Mouse (Mus musculus): ENCODE measurements around the gene Wdr47. TPM values are rescaled to one million over a fixed set of nuclear protein-coding genes. Genes with fewer than 3 reads are reported as not detected.

Wdr47 gene
- 107 and 110 TPM in 2 replicates for total RNA-seq (2014; rRNA removed)
- polyA plus RNA-seq (2015; fragmentation: Nextera tagmentation; extraction: Ambion mirVana): 72.4 and 90.1 TPM in 2 replicates

- peak; percentile 98 for DNase-seq
- Histone ChIP-seq H3K4me2 (ENCODE audit: low read depth) (peak within 1 kb of the TSS; percentile 71), H3K27me3 (ENCODE audit: insufficient read depth, low read length) (no peaks in the 10 kb centered on the region), H3K9me3 (ENCODE audit: low read length) (no peaks in the 10 kb centered on the region), H3K4me1 (ENCODE audit: insufficient read depth) (0 out of 2 replicates have a peak, but pooled peaks cover 7% of the 10 kb centered on the region), H3K36me3 (ENCODE audit: insufficient read depth) (no peaks in the 10 kb centered on the region), H3K9ac (peak within 1 kb of the TSS; percentile 85), H3K27ac (ENCODE audit: low read depth, low read length) (peak within 1 kb of the TSS; percentile 95), H3K4me3 (ENCODE audit: low read depth, low read length) (peak within 1 kb of the TSS; percentile 94)
- 6% methylated on average over 44 of the region's 44 CpGs for WGBS
- ATAC-seq: peak; percentile 99
- 0 out of 2 replicates have a peak, but pooled peaks have one; percentile 1 for TF ChIP-seq CTCF (IDR thresholded peaks at IDR 0.05; ENCODE audit: low read depth)
These were observed at the start of gene Wdr47 for GRCm38 (mm10) chr3:108590786-108591529. Wdr47 (plus strand) TSS chr3:108591279.

DNA sequence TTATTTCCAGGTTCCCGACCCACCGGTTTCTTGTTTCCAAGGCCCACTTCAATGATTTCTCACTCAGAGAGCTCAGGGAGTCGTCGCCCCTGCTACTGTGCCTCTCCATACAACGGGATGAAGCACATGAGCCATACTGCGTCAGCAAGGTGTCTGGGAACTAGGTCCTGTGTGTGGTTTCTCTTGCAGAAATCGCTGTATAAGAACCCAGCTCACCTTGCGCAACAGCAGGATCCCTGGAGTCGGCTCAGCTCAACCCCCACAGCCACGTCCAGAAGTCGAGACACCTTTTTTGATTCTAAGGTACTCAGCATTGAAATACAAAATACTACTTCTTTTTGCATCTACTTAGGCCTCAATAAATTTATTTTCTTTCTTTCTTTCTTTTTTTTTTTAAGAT, 48.8 kb upstream of the Wdr47 start:
- TF ChIP-seq CTCF (IDR thresholded peaks at IDR 0.05; ENCODE audit: low read depth): no peak
- H3K4me1 ChIP-seq (ENCODE audit: insufficient read depth): no peaks in the 10 kb centered on the region; the same call in 1 of the 2 replicates
- H3K9ac ChIP-seq: no peak overlapping the region
- WGBS: 83% methylated on average over 11 of the region's 11 CpGs
- no peaks in the 10 kb centered on the region for H3K36me3 ChIP-seq (ENCODE audit: insufficient read depth)
- no peak overlapping the region for H3K4me2 ChIP-seq (ENCODE audit: low read depth)
- no peak overlapping the region for H3K4me3 ChIP-seq (ENCODE audit: low read depth, low read length)
- no peak overlapping the region for H3K27ac ChIP-seq (ENCODE audit: low read depth, low read length)
- H3K27me3 ChIP-seq (ENCODE audit: insufficient read depth, low read length): no peaks in the 10 kb centered on the region
- ATAC-seq (no peak), DNase-seq (no peak)
- no peaks in the 10 kb centered on the region for H3K9me3 ChIP-seq (ENCODE audit: low read length)

GRCm38 (mm10) chr3:108554111-108554561, 36.9 kb upstream of the Wdr47 start:
- TF ChIP-seq CTCF (IDR thresholded peaks at IDR 0.05; ENCODE audit: low read depth): no peak
- Histone ChIP-seq H3K4me2 (ENCODE audit: low read depth) (peak overlapping the region; percentile 79), H3K27me3 (ENCODE audit: insufficient read depth, low read length) (no peaks in the 10 kb centered on the region), H3K9me3 (ENCODE audit: low read length) (no peaks in the 10 kb centered on the region), H3K9ac (peak overlapping the region; percentile 83), H3K4me1 (ENCODE audit: insufficient read depth) (no peaks in the 10 kb centered on the region), H3K36me3 (ENCODE audit: insufficient read depth) (peaks cover 20% of the 10 kb centered on the region), H3K4me3 (ENCODE audit: low read depth, low read length) (peak overlapping the region; percentile 56), H3K27ac (ENCODE audit: low read depth, low read length) (peak overlapping the region; percentile 91)
- DNase-seq: peak; percentile 69
- ATAC-seq: peak; percentile 81
- WGBS: under 1% methylated on average over 40 of the region's 42 CpGs

- Histone ChIP-seq H3K4me2 (ENCODE audit: low read depth) (peak overlapping the region; percentile 79), H3K36me3 (ENCODE audit: insufficient read depth) (peaks cover 22% of the 10 kb centered on the region), H3K27ac (ENCODE audit: low read depth, low read length) (peak overlapping the region; percentile 91), H3K27me3 (ENCODE audit: insufficient read depth, low read length) (no peaks in the 10 kb centered on the region), H3K4me3 (ENCODE audit: low read depth, low read length) (peak overlapping the region; percentile 56), H3K9ac (peak overlapping the region; percentile 83), H3K4me1 (ENCODE audit: insufficient read depth) (no peaks in the 10 kb centered on the region), H3K9me3 (ENCODE audit: low read length) (no peaks in the 10 kb centered on the region)
- peak; percentile 91 for TF ChIP-seq CTCF (IDR thresholded peaks at IDR 0.05; ENCODE audit: low read depth)
- DNase-seq: peak; percentile 97
- 19% methylated on average over 22 of the region's 22 CpGs for WGBS
- ATAC-seq: peak; percentile 98
These were observed 36.3 kb upstream of the Wdr47 start for GRCm38 (mm10) chr3:108554587-108555312.

DNA sequence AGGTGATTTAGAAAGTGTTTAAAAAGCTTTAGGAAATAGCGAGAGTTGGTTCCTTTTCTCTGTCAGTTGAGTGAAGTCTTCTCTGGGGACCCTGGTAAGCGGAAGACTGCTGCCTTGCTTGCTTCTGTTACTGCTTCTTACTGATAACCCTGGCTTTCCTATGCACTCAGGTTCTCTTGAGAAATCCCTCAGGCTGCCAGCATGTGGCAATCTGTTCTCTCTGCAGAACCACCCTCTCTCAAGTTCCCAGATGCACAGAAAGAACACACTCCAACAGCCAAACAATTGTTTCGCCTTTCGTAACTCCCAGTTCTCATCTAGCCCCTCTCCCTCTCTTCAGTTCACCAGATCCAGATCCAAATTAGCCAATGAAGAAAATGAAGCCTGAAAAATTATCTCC, 33.2 kb upstream of the Wdr47 start:
- Histone ChIP-seq H3K4me1 (ENCODE audit: insufficient read depth) (no peaks in the 10 kb centered on the region), H3K27ac (ENCODE audit: low read depth, low read length) (no peak overlapping the region), H3K9ac (no peak overlapping the region), H3K4me2 (ENCODE audit: low read depth) (no peak overlapping the region), H3K36me3 (ENCODE audit: insufficient read depth) (peaks cover 31% of the 10 kb centered on the region), H3K9me3 (ENCODE audit: low read length) (no peaks in the 10 kb centered on the region), H3K4me3 (ENCODE audit: low read depth, low read length) (no peak overlapping the region), H3K27me3 (ENCODE audit: insufficient read depth, low read length) (no peaks in the 10 kb centered on the region)
- 94% methylated on average over 4 of the region's 4 CpGs for WGBS
- no peak for ATAC-seq
- TF ChIP-seq CTCF (IDR thresholded peaks at IDR 0.05; ENCODE audit: low read depth): no peak
- no peak for DNase-seq

- Histone ChIP-seq H3K4me3 (ENCODE audit: low read depth, low read length) (peak within 1 kb of the TSS; percentile 83), H3K27ac (ENCODE audit: low read depth, low read length) (peak within 1 kb of the TSS; percentile 77), H3K9ac (peak within 1 kb of the TSS; percentile 85), H3K9me3 (ENCODE audit: low read length) (no peaks in the 10 kb centered on the region), H3K27me3 (ENCODE audit: insufficient read depth, low read length) (no peaks in the 10 kb centered on the region), H3K4me2 (ENCODE audit: low read depth) (peak within 1 kb of the TSS; percentile 77), H3K36me3 (ENCODE audit: insufficient read depth) (peaks cover 26% of the 10 kb centered on the region), H3K4me1 (ENCODE audit: insufficient read depth) (no peaks in the 10 kb centered on the region)
- DNase-seq: peak; percentile 99
- TF ChIP-seq CTCF (IDR thresholded peaks at IDR 0.05; ENCODE audit: low read depth): no peak
- peak; percentile 97 for ATAC-seq
- WGBS: under 1% methylated on average over 45 of the region's 45 CpGs
These were observed 28.8 kb upstream of the Wdr47 start, which contains the start of gene Tmem167b for GRCm38 (mm10) chr3:108562133-108562730. Tmem167b (minus strand) TSS chr3:108562466.
